Mouse (Mus musculus) adrenal gland, adult 2 months (tissue): ENCODE results near the gene Otos. TPM values are rescaled to one million over a fixed set of nuclear protein-coding genes. Genes with fewer than 3 reads are reported as not detected.
A peak's percentile ranks its signal among the peaks of the same experiment; 100 is the strongest.

Source experiments
- DNase-seq: peaks from one replicate; pipeline ENCODE4 v3.0.0; 2021
- polyA plus RNA-seq: library from polyadenylated mRNA; depleted of rRNA; stranded (reverse); fragments of >200 nt; gene quantifications from 2 replicates; pipeline ENCODE4 v1.2.3, GENCODE M21; 2012
- total RNA-seq, 2 experiments: library from RNA; stranded (reverse); gene quantifications; 2 replicates each; pipeline ENCODE4 v1.2.3; 2021

Otos gene
- total and polyA plus RNA-seq, 3 experiments: 0.47 TPM; not detected in 2

GRCm38 (mm10) chr1:92647026-92647425, 1.6 kb downstream of the Otos start:
- no peak for DNase-seq

GRCm38 (mm10) chr1:92646601-92647000, 2.0 kb downstream of the Otos start:
- DNase-seq: no peak

GRCm38 (mm10) chr1:92646111-92646510, 2.5 kb downstream of the Otos start:
- DNase-seq: no peak

DNA sequence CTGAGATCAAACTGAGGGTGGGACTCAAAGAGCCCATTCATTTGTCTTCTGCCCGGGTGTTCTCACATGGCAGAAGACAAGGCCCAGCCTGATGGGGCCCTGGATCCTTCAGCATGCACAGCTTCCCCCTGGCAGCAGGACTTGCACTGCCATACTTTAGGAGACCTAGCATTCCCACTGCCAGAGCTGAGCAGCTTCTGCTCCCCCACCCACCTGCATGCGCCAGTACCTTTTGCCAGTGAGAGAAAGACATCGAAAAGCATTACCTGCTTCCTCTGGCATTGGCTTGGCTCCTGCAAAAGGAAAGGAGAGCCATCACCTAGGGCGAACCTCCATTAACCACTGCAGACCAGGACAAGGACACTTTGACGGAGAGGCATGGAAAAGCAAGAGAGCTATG, 3.7 kb downstream of the Otos start:
- DNase-seq: no peak

- no peak for DNase-seq
These were observed 5.0 kb downstream of the Otos start for GRCm38 (mm10) chr1:92643691-92644090.

DNA sequence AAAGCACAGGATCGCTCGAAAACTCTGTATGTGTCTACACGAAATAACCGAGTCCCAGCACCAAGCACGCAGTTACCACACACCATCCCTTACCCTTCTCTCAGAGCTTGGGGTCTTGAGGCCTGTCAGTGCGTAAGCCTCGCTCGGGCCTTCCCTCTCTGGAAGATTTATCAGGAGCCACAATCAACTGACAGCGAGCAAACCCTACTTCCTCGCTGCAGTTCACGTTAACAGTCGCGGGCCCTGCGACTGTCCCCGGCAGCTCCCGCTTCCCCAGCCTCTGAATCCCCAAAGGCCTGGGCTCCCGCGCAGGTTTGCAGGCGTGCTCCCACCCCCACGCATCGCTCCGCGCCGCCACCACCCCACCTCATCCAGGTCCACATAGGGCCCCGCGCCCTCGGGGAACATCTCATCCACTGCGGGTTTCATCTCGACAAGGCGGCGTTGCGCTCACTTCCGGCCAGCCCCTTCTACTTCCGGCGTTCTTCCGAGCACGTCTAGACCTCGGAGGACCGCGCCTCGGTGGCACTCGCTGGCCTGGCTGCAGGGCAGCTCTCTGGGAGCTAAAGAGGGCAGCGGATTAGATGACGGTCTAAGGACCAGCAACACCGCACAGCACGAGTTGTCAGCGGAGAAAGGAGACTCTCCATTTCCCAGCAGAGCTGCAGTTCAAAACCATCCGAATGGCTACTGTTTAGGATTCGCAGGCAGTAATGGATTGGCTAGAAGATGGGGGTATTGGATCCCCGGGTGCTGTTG, 6.9 kb downstream of the Otos start, which contains the start of gene Cops9:
Cops9 (minus strand) TSS at position 472 of the 759 bp plus-strand sequence.
- DNase-seq: peak; percentile 95

DNA sequence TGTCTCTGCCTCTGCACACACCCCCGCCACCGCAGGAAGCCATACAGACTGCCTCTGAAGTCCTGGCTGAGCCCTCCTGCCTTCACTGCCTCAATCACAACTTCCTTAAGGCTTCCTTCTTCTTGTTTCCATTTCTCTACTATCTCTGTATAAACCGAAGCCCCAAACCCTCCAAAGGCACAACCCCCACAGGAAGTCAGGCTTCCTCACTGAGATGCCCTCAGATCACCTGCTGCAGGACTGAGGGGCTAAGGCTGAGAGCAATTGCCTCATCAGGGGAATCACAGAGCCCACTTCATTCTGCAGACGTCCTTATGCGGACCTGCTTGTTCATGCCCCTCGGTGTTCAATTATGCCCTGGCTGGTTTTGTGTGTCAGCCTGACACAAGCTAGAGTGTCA, 8.2 kb downstream of the Otos start:
- peak; percentile 0 for DNase-seq

DNA sequence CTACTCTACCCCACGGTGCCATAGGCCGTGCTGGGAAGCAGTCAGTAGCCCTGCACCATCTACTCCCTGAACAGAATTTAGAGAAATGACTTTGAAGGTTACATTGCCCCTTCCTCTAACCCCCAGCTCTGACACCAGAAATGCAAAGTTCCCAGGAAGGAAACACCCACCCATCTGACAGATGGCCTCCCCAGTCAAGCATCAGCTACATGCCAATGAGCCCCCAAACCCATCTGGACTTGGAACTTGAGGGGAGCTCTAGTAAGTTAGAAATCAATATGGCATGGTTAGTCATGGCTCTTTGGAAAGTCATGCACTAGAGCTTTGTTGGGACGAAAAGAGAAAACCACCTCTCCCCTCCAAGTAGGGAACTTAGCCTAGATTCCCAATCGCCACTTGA, 9.9 kb downstream of the Otos start:
- DNase-seq: no peak

DNA sequence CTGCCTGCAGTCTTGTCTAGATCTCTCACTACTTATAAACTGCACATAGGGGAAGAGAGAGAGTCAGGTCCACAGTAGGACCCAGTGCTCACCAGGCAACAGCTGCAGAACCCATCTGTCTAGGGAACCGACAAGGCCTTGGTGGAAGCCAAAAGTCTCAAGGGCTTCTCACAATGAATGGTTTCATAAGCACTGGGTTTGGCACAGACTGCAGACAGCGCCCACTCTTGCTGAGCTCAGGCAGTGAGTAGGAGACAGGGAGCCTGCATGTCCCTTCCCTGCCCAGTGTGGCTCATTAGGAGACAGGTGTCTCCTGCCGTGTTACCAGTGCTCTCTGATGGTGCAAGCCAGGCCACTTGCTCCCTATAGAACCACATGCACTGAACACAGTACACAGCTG, 10.5 kb downstream of the Otos start:
- DNase-seq: peak; percentile 74

- DNase-seq: no peak
These were observed 11.0 kb downstream of the Otos start for GRCm38 (mm10) chr1:92637501-92638172.

DNA sequence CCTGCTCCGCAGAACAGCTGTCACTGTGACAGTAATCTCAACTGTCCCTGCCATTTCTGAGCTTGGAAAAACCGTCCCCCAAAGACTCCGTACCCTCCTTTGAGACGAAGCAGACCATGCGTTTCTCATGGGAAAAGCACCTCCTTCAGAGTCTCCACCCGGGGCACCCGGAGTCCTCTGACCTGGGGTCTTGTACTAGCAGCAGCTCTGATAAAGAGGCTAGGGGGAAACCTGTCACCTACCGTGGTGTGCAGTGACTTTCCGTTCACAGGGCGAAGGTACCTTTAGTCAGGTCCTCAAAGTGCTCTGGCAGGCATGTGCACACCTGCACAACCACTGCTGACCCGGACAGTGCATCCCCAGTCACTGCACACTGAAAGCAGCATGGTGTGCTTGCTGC, 12.0 kb downstream of the Otos start:
- no peak for DNase-seq

DNA sequence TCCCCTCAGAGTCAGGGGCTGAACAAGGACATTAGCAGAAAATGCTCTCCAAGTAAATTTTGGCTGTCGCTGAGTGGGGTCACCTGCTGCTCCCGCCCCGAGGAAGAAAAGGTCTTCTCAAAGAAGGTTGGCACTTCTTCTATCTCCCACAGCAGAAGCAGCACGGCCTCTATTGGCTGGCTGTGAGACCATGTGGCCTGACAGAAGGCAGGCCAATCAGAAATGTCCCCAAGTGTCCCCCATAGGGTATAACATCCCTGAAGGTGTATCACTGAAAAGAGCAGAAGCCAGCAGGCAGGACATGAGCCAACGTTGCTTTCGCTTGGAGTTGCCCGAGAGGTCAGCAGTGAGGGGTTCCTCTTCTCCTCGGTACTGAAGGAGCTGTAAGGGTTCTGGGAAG, 12.6 kb downstream of the Otos start:
- no peak for DNase-seq

GRCm38 (mm10) chr1:92634976-92635599, 13.6 kb downstream of the Otos start:
- DNase-seq: no peak

GRCm38 (mm10) chr1:92634569-92634968, 14.1 kb downstream of the Otos start:
- DNase-seq: no peak

DNA sequence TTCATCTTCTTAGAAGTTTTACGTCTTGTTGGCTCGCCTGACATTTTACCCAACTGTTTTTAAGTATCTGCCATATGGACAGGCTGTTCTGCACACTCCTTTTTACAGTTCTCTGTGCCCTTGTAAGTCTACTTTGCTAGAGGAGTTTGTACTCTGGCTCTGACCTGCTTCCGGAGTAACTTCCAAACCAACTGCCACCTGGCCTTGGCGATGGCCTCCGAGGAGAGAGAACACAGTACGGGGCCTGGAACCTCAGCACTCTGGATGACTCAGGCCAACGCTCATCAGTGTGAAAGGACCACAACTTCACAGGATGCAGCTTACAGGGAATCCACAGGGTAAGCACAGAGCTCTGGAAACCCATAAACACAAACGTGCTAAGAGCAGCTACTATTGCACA, 14.9 kb downstream of the Otos start:
- no peak for DNase-seq

GRCm38 (mm10) chr1:92632948-92633347, 15.7 kb downstream of the Otos start:
- DNase-seq: no peak

DNA sequence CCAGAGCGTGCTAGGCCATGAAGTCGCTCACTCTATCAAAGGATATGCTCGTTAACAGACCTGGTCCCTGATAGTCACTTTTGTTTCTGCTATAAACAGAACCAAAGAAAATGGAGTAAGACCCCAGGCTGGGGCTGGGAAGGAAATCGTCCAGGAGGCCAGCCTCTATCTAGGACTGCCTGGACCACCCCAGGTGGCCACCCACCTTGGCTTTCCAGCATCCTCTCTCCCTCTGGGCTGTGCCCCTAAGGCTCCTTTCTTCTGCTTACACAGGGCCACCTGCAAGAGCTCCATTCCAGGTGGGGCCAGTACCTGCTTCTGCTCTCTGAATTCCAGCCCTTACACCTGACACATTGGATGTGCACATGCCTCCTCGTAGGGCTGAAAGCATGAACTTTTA, 16.4 kb downstream of the Otos start:
- no peak for DNase-seq

- no peak for DNase-seq
These were observed 20.4 kb downstream of the Otos start for GRCm38 (mm10) chr1:92628227-92628626.

DNA sequence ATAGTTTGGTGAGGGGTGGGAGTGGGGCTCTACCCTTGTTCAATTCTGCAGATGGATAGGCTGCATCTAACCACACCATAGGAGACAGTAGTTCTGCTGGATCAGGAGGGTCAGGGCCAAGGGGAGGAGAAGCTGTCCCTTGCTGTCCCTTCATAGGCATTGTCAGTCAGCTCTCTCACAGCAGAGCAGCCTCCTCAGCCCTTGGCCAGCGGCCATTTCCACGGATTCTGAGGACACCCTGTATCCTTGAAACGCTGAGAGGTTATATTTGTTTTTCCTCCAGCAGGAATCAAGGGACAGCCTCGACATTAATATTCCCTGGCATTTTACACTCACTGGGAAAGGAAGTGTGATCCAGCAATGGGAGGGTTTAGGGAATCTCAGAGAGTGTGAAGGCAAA, 30.3 kb downstream of the Otos start:
- DNase-seq: peak; percentile 91

- no peak for DNase-seq
These were observed 31.2 kb downstream of the Otos start, which contains the start of gene Olfr12 for GRCm38 (mm10) chr1:92617488-92617887. Gene Olfr12, plus strand, starts transcription at chr1:92617788.

DNA sequence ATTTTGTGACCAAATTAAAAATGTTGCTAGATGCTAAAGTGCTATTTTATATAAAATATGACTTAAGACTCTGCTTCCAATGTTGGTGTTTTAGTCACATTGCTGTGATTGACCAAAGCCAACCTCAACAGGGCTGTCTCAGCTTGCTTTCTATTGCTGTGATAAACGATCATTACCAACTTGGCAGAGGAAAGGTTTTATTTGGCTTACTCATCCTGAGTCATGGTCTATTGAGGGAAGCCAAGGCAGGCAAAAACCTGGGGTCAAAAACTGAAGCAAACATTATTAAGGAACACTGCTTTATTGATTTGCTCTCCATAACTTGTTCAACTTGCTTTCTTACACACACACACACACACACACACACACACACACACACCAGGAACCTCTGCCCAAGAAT, 32.6 kb downstream of the Otos start:
- DNase-seq: peak; percentile 37

- DNase-seq: peak; percentile 28
These were observed 34.1 kb downstream of the Otos start for GRCm38 (mm10) chr1:92614516-92614915.

- DNase-seq: no peak
These were observed 35.5 kb downstream of the Otos start for GRCm38 (mm10) chr1:92613175-92613574.
